Mouse (Mus musculus): ENCODE results near the gene Gast. TPM values are rescaled to one million over a fixed set of nuclear protein-coding genes. Genes with fewer than 3 reads are reported as not detected.

The Gast gene
- polyA plus RNA-seq, 1 experiment from 2014 or later, result 6.0 TPM

DNA sequence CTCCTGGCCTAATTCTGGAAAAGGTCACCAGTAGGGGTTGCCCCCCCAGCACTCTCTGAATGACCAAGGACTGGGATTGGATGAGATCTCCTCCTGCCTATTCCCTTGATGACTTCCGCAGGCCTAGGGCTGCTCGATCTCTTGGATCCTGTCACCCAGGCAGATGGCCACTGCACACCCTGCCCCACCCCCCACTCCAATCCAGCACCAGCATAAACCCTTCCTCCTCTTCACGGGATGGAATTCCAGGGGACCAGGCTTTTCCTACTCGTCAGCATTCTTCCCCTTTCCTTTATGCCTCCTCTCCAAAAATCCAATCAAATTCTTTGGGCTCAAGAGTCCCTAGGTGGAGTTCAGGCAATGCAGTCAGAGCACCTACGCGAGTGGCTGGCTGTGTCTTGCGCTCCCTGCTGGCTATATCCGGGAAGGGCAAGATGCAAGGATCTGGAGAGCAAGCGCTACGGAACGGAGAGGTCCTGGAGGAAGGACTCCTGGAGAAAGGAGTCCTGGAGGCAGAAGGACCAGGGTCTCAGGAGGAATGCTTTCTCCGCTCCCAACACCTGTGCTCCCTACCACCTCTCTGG, 28.9 kb downstream of the Gast start:
- WGBS, result 19% methylated on average over 12 of the region's 12 CpGs
- Histone ChIP-seq H3K4me3 (replicated peaks) (no peak overlapping the region), H3K4me2 (replicated peaks) (no peak overlapping the region), H3K36me3 (no peaks in the 10 kb centered on the region), H3K9ac (no peak overlapping the region), H3K4me1 (peaks cover 9% of the 10 kb centered on the region; the same call in 1 of the 2 replicates), H3K27ac (replicated peaks) (no peak overlapping the region), H3K9me3 (replicated peaks) (no peaks in the 10 kb centered on the region), H3K27me3 (peaks cover 13% of the 10 kb centered on the region; the same call in 1 of the 2 replicates)
- no peak for ATAC-seq (ENCODE audit: insufficient number of reproducible peaks, low FRiP score, low TSS enrichment, low read depth)

DNA sequence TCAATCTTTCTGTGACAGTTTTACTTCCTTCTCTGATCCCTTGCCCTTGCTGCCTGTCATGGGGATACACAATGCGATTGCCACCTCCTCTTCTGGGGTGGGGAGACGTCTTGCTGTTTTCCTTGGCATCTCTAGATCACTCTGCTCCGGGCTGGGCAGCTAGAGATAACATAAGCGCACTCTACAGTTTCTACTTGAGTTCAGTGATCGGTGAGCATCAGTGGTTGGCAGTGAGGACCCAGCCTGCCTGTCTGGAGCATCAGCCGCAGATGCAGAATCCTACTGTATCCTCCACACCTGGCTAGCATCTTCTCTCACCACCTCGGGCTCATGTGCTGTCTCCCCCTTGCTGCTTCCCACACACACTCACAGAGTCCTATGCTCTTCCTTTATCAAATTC, 34.9 kb downstream of the Gast start:
- Histone ChIP-seq H3K4me2 (replicated peaks) (no peak overlapping the region), H3K27ac (replicated peaks) (no peak overlapping the region), H3K4me1 (no peaks in the 10 kb centered on the region), H3K9ac (no peak overlapping the region), H3K36me3 (peaks cover 50% of the 10 kb centered on the region), H3K27me3 (no peaks in the 10 kb centered on the region), H3K9me3 (replicated peaks) (no peaks in the 10 kb centered on the region), H3K4me3 (replicated peaks) (no peak overlapping the region)
- no peak for ATAC-seq (ENCODE audit: insufficient number of reproducible peaks, low FRiP score, low TSS enrichment, low read depth)
- WGBS, result 78% methylated on average over 7 of the region's 7 CpGs

DNA sequence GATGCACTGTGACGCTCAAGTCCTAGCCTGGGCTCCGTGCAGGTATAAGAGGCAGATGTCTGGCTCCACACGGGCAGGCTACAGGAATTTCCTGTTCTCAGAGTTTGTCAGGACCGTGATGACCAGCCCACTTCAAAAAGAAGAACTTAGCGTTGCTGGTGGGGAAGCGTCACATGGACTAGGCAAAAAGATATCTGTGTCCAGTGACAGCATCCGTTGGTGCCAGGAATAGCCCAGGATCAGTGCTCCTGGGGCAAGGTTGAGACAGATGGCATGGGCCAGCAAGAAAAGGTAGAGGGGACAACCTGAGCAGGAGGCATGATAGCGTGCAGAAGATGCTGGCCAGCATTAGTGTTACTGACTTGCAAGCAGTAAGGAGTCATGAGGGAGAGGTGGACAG, 35.6 kb downstream of the Gast start:
- H3K27ac ChIP-seq (replicated peaks), result no peak overlapping the region
- H3K4me3 ChIP-seq (replicated peaks), result no peak overlapping the region
- H3K4me2 ChIP-seq (replicated peaks), result no peak overlapping the region
- no peaks in the 10 kb centered on the region for H3K9me3 ChIP-seq (replicated peaks)
- no peak for ATAC-seq (ENCODE audit: insufficient number of reproducible peaks, low FRiP score, low TSS enrichment, low read depth)
- H3K9ac ChIP-seq, result no peak overlapping the region
- no peaks in the 10 kb centered on the region for H3K27me3 ChIP-seq
- peaks cover 53% of the 10 kb centered on the region for H3K36me3 ChIP-seq
- no peaks in the 10 kb centered on the region for H3K4me1 ChIP-seq
- WGBS, result 73% methylated on average over 8 of the region's 8 CpGs

DNA sequence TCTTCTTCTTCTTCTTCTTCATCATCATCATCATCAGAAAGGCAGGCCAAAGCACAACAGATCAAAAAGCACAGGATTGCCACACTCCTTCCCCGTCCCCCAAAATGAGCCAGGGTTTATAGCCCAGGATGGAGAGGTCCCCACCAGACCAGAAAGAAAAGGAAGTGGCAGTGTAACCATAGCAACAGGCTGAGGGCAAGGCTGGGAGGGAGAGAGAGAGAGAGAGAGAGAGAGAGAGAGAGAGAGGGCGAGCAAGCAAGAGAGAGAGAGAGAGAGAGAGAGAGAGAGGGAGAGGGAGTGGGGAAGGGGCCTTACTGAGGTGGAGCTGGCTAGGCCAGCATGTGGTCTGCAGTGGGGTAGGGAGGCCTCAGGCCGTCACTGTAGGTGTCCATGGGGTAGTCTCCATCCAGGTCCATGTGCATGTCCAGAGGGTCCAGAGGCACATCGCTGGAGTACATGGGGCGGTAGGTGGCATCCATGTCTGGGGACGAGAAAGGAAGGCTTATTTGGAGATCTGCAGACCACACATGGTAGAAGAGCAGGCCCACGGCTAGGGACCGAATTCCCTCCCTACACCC, 37.9 kb downstream of the Gast start:
- Histone ChIP-seq H3K9me3 (replicated peaks) (no peaks in the 10 kb centered on the region), H3K4me2 (replicated peaks) (no peak overlapping the region), H3K27me3 (no peaks in the 10 kb centered on the region), H3K36me3 (peaks cover 72% of the 10 kb centered on the region), H3K27ac (replicated peaks) (no peak overlapping the region), H3K9ac (no peak overlapping the region), H3K4me3 (replicated peaks) (no peak overlapping the region), H3K4me1 (no peaks in the 10 kb centered on the region)
- 72% methylated on average over 8 of the region's 8 CpGs for WGBS
- ATAC-seq (ENCODE audit: insufficient number of reproducible peaks, low FRiP score, low TSS enrichment, low read depth), result no peak

DNA sequence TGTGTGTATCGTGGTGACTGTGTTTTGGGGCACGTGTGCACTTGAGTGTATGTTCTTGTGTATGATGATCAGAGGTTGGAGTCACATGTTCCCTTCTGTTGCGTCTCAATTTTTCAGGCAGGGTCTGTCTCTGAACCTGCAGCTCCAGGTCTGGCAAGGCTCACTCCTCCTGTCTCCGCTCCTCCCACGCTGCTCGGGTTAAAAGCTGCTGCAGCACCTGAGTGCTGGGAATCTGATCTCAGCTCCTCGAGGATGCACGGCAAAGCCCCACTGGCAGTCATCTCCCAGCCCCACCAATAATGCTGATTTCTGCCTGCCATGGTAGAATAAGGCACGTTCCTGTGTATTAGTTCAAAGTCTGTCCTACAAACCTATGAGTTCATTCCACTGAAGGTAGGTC, 40.9 kb downstream of the Gast start:
- 87% methylated on average over 9 of the region's 9 CpGs for WGBS
- Histone ChIP-seq H3K4me3 (replicated peaks) (no peak overlapping the region), H3K4me2 (replicated peaks) (no peak overlapping the region), H3K9ac (no peak overlapping the region), H3K9me3 (replicated peaks) (no peaks in the 10 kb centered on the region), H3K27ac (replicated peaks) (no peak overlapping the region), H3K4me1 (no peaks in the 10 kb centered on the region), H3K36me3 (peaks cover 88% of the 10 kb centered on the region), H3K27me3 (no peaks in the 10 kb centered on the region)
- no peak for ATAC-seq (ENCODE audit: insufficient number of reproducible peaks, low FRiP score, low TSS enrichment, low read depth)

DNA sequence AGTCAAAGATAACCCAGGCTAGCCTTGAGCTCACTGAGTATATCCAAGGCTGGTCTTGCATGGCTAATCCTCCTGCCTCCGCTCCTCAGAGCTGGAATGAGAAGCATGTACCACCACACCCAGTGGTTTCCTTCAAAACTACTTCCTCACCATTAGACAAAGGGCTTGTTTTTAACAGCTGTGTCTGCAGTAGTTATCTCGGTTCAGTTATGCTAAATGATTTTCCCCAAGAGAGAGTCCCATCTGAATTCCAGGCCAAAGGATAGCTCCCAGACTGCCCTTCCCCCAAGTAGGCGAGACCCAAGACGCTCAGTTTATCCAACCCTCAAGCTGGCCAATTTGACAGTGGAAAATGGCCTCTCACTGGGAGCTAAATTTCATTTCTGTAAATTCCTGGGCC, 41.8 kb downstream of the Gast start:
- Histone ChIP-seq H3K4me2 (replicated peaks) (no peak overlapping the region), H3K27ac (replicated peaks) (no peak overlapping the region), H3K4me1 (no peaks in the 10 kb centered on the region), H3K36me3 (peaks cover 89% of the 10 kb centered on the region), H3K9ac (no peak overlapping the region), H3K9me3 (replicated peaks) (no peaks in the 10 kb centered on the region), H3K4me3 (replicated peaks) (no peak overlapping the region), H3K27me3 (no peaks in the 10 kb centered on the region)
- 65% methylated on average over 4 of the region's 4 CpGs for WGBS
- ATAC-seq (ENCODE audit: insufficient number of reproducible peaks, low FRiP score, low TSS enrichment, low read depth), result no peak

DNA sequence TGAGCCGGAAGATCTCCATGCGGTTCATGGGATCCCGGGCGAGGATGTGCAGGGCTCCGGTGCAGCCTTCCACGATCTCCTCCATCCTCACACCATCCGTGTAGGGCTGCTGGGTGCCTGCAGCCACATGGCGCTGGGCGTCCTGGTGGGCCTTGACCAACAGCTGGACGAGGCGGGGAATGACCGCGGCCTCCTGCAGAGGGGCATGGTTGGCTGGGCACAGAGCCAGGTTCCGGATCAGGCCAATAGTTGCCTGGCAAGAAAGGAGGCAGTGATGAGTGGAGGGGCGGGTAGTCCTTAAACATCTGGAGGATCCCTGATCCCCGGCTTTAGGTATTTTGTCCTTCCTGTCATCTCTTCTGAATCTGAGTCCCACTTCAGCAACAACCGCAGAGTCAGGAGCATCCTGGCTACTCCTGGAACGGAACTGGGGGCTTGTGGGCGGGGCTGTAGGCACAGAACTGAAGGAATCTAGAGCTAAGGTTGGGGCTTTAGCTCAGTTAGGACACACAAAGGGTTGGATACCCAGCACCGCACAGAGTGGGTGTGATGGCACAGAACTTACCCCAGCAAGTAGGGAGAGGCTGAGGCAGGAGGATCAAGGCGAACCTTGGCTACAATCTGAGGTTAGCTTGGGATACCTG, 42.7 kb downstream of the Gast start:
- no peaks in the 10 kb centered on the region for H3K4me1 ChIP-seq
- no peaks in the 10 kb centered on the region for H3K27me3 ChIP-seq
- ATAC-seq (ENCODE audit: insufficient number of reproducible peaks, low FRiP score, low TSS enrichment, low read depth), result no peak
- WGBS, result 87% methylated on average over 21 of the region's 21 CpGs
- no peak overlapping the region for H3K9ac ChIP-seq
- H3K36me3 ChIP-seq, result peaks cover 87% of the 10 kb centered on the region
- H3K9me3 ChIP-seq (replicated peaks), result no peaks in the 10 kb centered on the region
- H3K4me3 ChIP-seq (replicated peaks), result no peak overlapping the region
- no peak overlapping the region for H3K4me2 ChIP-seq (replicated peaks)
- H3K27ac ChIP-seq (replicated peaks), result no peak overlapping the region

DNA sequence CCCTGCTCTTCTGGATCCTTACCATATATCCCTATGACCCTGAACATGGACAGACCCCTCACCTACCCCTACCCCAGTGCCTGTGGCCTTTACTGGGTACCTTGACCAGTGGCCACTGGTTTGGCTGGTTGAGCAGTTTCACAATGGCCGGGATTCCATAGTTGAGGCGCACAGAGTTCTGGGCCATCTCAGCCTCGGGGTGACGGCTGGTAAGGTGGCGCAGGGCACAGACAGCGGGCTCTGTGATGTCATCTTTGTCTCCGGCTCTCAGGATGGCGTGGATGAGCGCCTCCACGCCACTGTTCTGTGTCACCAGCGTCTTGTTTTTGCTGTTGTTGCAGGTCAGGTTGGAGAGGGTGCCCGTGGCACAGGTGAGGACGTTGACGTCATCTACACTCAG, 43.8 kb downstream of the Gast start:
- Histone ChIP-seq H3K36me3 (peaks cover 86% of the 10 kb centered on the region), H3K4me1 (no peaks in the 10 kb centered on the region), H3K9ac (no peak overlapping the region), H3K4me3 (replicated peaks) (no peak overlapping the region), H3K4me2 (replicated peaks) (no peak overlapping the region), H3K9me3 (replicated peaks) (no peaks in the 10 kb centered on the region), H3K27ac (replicated peaks) (no peak overlapping the region), H3K27me3 (no peaks in the 10 kb centered on the region)
- no peak for ATAC-seq (ENCODE audit: insufficient number of reproducible peaks, low FRiP score, low TSS enrichment, low read depth)
- 92% methylated on average over 14 of the region's 14 CpGs for WGBS

DNA sequence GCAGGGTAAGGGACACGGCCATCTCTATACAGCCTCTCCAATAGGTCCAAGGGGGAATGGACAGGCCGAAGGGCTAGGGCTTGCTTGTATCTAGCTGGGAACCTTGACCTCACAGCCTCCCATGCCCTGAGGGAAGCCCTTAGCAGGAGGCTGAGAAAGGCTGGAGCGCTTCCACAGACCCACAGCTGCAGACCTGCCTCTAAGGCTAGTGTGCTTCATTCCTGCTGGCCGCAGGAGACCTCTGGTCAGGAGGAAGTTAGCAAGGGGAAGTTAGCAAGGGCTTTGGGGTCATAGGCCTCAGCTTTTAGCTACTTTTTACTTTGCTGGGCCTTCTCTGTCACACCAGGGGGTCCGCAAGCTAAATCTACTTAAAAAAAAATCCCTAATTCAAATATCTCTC, 44.2 kb downstream of the Gast start:
- H3K4me1 ChIP-seq, result no peaks in the 10 kb centered on the region
- H3K27ac ChIP-seq (replicated peaks), result no peak overlapping the region
- no peaks in the 10 kb centered on the region for H3K27me3 ChIP-seq
- no peak overlapping the region for H3K4me2 ChIP-seq (replicated peaks)
- H3K9ac ChIP-seq, result no peak overlapping the region
- no peak for ATAC-seq (ENCODE audit: insufficient number of reproducible peaks, low FRiP score, low TSS enrichment, low read depth)
- 88% methylated on average over 5 of the region's 5 CpGs for WGBS
- H3K36me3 ChIP-seq, result peaks cover 86% of the 10 kb centered on the region
- no peak overlapping the region for H3K4me3 ChIP-seq (replicated peaks)
- H3K9me3 ChIP-seq (replicated peaks), result no peaks in the 10 kb centered on the region

DNA sequence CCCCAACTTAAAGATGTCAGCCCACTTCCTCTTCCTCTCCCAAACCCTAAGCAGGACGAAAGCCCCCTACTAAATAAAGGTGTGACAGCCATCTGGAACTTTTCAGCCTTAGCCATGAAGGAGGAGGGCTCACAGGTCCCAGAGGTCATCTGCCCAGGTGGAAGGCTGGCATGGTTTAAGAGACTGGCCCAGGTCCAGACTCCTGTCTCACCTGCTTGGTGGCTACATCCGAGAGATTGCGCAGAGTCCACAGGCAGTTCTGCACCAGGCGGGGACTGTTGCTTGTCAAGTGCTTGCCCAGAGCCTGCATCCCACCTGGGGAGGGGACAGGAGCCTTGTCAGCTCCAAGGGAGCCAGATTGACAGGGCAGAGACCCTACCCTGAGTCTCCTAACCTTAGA, 45.1 kb downstream of the Gast start:
- 85% methylated on average over 4 of the region's 4 CpGs for WGBS

DNA sequence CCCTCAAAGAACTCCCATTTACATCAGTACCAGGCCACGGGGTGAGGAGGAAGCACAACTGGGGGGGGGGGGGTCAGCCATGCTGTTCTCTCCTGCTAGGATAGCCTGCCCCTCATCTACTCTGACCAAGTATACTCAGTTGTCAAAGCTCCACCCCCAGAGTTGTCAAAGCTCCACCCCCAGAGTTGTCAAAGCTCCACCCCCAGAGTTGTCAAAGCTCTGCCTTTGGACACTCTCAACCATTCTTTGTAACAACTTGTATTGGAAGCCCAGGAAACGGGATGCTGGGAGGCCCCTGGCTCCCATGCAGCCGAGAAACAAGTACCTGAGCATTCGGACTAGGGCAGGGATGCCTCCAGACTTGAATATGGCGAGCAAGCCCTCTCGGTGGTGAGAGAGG, 48.5 kb downstream of the Gast start:
- Histone ChIP-seq H3K9ac (no peak overlapping the region), H3K4me1 (peaks cover 14% of the 10 kb centered on the region), H3K27ac (replicated peaks) (no peak overlapping the region), H3K4me2 (replicated peaks) (no peak overlapping the region), H3K4me3 (replicated peaks) (no peak overlapping the region), H3K27me3 (no peaks in the 10 kb centered on the region), H3K36me3 (peaks cover 75% of the 10 kb centered on the region), H3K9me3 (replicated peaks) (no peaks in the 10 kb centered on the region)
- ATAC-seq (ENCODE audit: insufficient number of reproducible peaks, low FRiP score, low TSS enrichment, low read depth), result no peak
- WGBS, result 88% methylated on average over 6 of the region's 6 CpGs

More for the DNA sequence above, 45.1 kb downstream of the Gast start:
- H3K4me2 ChIP-seq (replicated peaks), result no peak overlapping the region
- no peak for ATAC-seq (ENCODE audit: insufficient number of reproducible peaks, low FRiP score, low TSS enrichment, low read depth)
- no peak overlapping the region for H3K4me3 ChIP-seq (replicated peaks)
- H3K9ac ChIP-seq, result no peak overlapping the region
- no peak overlapping the region for H3K27ac ChIP-seq (replicated peaks)
- H3K27me3 ChIP-seq, result no peaks in the 10 kb centered on the region
- H3K4me1 ChIP-seq, result no peaks in the 10 kb centered on the region
- H3K36me3 ChIP-seq, result peaks cover 85% of the 10 kb centered on the region
- H3K9me3 ChIP-seq (replicated peaks), result no peaks in the 10 kb centered on the region

DNA sequence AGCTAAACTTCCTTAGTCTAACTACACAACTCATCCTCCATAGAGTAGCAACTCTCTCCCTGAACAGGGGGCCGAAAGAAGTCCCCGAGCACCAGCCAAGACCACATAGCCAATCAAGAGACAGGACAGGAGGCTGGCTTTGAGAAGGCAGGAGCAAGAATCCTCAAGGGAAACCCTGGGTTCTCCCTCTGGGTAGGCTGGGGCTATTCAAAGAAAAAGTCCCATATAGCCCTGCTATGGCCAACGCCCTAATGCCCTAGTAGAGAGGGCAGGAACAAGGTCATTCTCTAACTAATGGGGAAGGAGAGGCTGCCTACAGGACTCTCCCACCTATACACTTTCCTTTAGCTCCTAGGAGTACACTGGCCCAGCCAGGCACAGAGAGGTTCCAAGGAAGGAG, 50.8 kb downstream of the Gast start:
- peaks cover 56% of the 10 kb centered on the region for H3K36me3 ChIP-seq
- no peak overlapping the region for H3K4me2 ChIP-seq (replicated peaks)
- H3K4me1 ChIP-seq, result peaks cover 35% of the 10 kb centered on the region
- ATAC-seq (ENCODE audit: insufficient number of reproducible peaks, low FRiP score, low TSS enrichment, low read depth), result no peak
- 91% methylated on average over 3 of the region's 3 CpGs for WGBS
- H3K9me3 ChIP-seq (replicated peaks), result no peaks in the 10 kb centered on the region
- H3K27me3 ChIP-seq, result no peaks in the 10 kb centered on the region
- no peak overlapping the region for H3K27ac ChIP-seq (replicated peaks)
- H3K4me3 ChIP-seq (replicated peaks), result no peak overlapping the region
- no peak overlapping the region for H3K9ac ChIP-seq

All from embryonic facial prominence, embryonic 15.5 days (tissue).